Mouse (Mus musculus): ENCODE results near the gene Prpf40a. TPM values are rescaled to one million over a fixed set of nuclear protein-coding genes. Genes with fewer than 3 reads are reported as not detected.

Prpf40a gene
- 100 to 1,000 TPM; 147 to 212 (median 167) TPM for polyA plus RNA-seq (2017; shearing (Covaris generic))

DNA sequence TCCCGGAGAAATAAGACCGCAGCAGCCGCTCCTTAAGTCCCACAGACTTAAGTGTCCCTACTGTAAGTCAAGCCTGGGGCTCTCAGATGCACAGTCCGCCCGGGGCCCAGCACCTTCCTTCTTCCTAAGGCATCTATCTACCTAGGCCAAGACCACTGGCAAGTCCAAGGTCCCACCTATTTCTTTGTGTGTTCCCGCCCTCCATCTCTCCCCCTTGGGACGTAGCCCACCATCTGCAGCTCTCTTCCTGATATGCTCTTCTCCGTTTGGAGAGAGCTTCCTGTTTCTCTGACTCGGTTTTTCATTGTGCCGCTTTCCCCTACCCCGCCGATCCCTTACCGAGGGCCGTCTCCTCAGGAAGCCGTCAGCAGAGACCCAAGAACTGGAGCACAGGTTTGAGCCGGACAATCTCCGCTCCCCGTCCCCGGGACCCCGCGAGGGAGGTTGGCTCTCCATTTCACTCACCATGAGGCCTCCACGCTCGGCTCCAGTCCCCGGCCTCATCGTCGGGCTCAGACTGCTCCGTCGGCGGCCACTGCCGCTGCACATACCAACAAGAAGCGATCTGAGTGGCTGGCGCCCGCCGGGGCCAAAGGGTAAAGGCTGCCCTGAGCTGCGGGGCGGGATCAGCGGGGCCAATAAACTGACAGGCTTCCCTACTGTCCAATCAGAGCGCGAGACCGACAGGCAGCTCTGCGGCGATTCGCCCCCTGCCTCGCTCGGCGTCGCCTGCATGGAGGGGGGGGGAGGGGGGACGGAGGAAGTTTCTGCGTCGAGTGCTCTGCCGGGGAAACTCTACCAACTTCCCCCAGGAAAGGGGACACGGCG is at the start of gene Prpf40a:
Gene Prpf40a (minus strand): TSS at position 601 of the 828 bp plus-strand sequence.
- peak; percentile 88 for ATAC-seq

- ATAC-seq, result no peak
These were observed 31.2 kb upstream of the Prpf40a start for GRCm38 (mm10) chr2:53222242-53222641.

DNA sequence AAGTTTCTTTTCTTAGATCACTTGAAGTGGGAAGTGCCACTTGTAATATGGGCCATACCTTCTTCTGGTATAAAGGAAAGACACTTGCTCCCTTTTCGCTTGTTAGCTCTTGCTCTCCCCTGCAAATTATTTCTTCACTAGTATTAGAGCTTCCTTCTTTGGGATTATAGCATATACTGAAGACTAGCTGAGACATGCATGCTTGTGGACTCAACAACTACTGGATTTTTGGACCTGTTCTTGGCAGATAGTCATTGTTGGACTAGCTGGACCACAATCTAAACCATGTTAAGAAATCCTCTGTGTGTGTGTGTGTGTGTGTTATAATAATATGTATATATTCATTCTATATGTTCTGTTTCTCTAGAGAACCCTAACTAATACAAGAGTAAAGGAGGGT is 22.4 kb upstream of the Prpf40a start:
- no peak for ATAC-seq

- no peak for ATAC-seq
These were observed 15.7 kb upstream of the Prpf40a start for GRCm38 (mm10) chr2:53206749-53207148.

GRCm38 (mm10) chr2:53204373-53205274 is 13.5 kb upstream of the Prpf40a start:
- ATAC-seq, result peak; percentile 80

DNA sequence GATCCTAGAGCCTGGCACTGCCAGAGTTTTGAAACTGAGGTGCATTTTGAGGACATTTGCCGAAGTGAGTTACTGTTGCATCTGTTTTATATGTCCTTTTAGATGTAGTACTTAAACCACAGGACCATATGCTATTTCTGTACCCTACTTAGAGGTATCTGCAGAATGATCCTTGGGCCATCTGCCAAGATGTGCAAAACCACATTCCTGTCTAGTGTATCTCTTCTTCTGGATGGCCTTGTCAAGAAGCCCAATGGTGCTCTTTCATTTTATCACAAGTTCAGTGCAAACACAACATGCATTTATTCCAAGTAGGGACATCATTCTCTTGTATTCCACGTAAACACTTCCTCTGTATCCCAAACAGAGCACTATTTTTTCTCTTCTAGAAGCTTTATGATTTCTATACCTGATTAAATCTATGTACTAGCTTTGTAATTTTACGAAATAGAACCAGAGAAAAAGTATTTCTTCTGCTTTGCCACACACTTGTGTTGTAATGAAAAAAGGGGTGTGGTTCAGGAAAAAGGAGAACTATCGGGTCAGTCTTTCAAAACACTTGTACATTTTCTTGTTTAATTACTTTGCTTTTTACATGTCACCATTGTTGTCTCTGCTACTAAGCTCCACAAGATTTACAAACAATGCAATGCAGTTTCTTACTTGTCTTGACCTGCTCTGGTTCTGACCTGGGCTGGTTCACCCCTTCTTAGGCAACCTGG is 9.2 kb upstream of the Prpf40a start:
- ATAC-seq, result no peak

- no peak for ATAC-seq
These were observed 8.1 kb upstream of the Prpf40a start for GRCm38 (mm10) chr2:53199203-53199602.

GRCm38 (mm10) chr2:53196431-53196830 is 5.3 kb upstream of the Prpf40a start:
- no peak for ATAC-seq

DNA sequence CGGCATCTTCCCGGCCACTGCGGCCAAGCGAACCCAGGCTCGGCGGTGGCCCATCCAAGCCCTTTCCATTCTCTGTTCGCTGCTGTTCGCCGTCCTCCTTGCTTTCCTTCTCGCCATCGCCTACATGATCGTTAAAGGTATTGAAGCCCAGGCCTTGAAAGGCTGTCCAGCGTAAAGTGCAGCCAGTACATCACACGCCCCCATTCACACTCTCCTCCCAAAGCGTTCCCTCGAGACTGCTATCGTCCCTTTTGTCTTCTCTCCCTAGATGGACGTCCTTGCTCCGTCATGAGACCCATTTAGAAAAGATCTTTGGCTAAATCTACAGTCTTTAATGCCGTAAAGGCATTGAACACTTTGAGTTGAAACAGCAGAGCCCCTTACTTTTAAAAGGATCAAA is 1.3 kb upstream of the Prpf40a start:
- no peak for ATAC-seq

DNA sequence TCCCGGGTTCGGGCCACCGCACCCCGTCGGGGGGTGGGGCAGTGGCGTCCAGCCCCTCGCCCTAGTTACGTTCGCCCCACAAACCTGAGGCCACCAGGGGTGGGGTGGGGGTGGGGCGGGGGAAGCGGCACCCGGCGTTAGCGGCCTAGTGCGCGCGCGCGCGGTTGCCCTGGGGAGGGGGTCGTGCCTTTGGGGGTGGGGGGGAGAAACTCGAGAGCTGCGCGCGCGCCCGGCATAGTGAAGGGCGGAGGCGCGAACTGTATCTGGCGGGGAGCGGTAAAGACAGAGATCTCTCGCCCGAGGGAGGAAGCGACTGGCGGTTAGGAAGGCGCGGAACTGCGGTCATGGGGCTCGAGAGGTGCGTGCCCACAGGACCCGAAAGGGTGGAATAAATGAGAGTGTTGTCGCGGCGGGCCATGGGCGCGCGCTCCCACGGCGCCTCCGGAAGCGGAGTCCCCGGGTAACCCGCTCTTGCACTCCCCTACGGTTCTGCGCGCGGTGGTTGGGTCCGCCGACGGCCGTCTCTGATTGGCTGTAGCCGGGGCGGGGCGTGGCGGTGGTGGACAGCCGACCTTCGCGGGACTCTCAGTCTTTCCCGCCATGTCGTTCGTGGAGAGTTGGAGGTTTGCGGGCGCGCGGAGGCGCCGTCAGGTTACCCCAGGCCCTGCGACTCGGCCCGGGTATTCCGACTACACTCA is 588 bp upstream of the Prpf40a start, which contains the start of gene Arl6ip6:
Gene Arl6ip6 (plus strand): TSS at position 204 of the 698 bp plus-strand sequence.
- peak; percentile 82 for ATAC-seq

DNA sequence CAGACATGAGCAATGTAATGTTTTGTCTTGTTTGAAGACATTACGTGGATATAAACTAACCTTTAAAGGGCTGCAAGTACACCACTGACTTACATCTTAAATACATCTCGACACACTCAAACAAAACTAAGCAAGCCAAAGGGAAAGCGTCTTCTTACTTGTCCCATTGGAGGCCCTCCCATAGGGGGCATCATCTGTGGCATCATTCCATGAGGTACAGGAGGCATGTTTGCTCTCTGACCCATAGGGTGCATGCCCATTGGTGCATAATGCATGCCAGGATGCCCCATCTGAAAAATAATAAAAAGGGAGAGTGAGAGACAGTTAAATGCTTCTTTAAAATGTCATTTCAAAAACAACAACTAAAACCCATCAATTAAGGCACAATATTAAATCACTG is 1.3 kb downstream of the Prpf40a start:
- ATAC-seq, result no peak

GRCm38 (mm10) chr2:53179876-53180275 is 11.2 kb downstream of the Prpf40a start:
- ATAC-seq, result no peak

GRCm38 (mm10) chr2:53178966-53179365 is 12.1 kb downstream of the Prpf40a start:
- peak; percentile 43 for ATAC-seq

DNA sequence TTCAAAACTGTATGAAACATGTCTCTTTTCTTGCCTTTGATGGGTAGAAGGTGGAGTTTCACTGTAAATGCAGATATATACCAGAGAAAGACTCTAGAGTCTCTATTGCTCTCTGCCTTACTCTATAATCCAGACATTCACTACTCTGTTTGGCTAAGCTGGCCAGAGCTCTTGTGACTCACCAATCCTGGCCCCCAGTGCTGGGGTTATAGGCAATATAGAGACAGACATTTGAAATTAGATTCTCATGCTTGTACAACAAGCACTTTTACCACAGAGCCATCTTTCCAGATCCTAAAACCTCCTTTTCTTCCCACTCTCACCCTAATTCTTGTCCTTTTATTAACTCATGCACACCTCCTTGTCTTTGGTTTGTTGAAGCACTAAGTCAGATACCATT is 17.1 kb downstream of the Prpf40a start:
- ATAC-seq, result no peak

DNA sequence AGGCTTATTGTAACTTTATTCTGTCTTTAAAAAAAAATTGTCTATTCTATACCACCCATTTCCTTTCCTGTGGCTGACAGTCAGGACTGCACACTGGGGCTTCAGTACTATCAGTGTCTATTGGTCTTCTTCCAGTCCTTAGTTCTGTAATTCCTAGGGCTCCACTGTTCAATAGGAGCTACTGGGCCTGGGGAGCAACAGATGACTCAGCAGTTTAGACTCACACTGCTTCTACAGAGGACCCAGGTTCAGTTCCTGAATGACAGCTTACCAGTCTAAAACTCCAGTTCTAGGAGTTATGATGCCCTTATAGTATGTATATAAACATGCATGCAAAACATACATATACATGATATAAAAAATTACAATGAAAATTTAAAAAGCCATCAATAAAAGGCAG is 44.2 kb downstream of the Prpf40a start:
- no peak for ATAC-seq

- ATAC-seq, result no peak
These were observed 59.5 kb downstream of the Prpf40a start for GRCm38 (mm10) chr2:53131567-53131966.

GRCm38 (mm10) chr2:53129070-53129469 is 62.0 kb downstream of the Prpf40a start:
- no peak for ATAC-seq

- no peak for ATAC-seq
These were observed 65.1 kb downstream of the Prpf40a start for GRCm38 (mm10) chr2:53125998-53126397.

GRCm38 (mm10) chr2:53121797-53122196 is 69.3 kb downstream of the Prpf40a start:
- ATAC-seq, result peak; percentile 63

DNA sequence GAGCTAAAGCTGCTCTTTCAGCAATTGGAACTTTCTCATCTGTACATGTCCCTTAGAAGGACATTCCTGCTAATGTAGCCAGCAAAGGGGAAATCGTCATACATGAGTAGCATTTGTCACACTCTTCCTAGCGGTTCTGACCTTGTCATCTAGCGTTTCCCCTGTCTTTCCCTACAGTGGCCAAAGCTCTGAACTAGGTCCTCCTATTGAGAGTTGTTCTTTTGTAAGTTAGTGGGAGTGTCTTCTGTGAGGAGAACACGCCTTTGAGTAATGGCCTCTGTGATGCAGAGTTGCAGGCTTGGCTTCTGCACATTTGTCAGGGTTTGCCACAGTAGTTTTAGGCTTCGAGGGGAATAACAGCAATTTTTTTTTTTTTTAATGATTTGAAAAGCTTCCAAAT is 82.5 kb downstream of the Prpf40a start:
- no peak for ATAC-seq

- no peak for ATAC-seq
These were observed 84.6 kb downstream of the Prpf40a start for GRCm38 (mm10) chr2:53106472-53106871.

DNA sequence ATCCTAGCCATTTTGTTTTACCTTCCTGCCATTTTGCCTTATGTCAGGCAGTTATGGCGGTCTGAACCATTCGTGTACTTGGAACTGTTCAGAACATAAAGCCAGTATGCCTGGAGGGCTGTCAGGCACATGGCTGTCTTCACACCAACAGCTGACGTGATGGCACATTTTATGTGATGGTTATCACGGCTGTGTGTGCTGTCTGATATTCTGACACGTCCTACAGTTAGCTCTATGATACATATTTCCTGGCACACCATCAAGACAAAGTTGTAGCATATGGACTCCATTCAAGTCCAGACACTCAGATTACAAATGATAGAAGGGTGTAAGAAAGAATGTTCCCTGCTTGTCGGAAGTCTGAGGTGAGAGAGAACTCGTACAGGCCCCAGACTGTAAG is 85.0 kb downstream of the Prpf40a start:
- ATAC-seq, result no peak
